Mouse (Mus musculus) CH12.LX (cell line): ENCODE measurements around the gene Cblc.

Source experiments
- CHD1 ChIP-seq: IDR thresholded peaks from 2 replicates; pipeline ENCODE4 v1.6.1; 2012; ENCODE audit warnings: low read depth, low read length, improper control_type of control experiment, inconsistent platforms
- CTCF ChIP-seq, 2 experiments: IDR thresholded peaks in 1 of 2; conservative IDR thresholded peaks in 1 of 2; 2 replicates each; pipeline ENCODE4 v1.5.1; 2011 to 2012; ENCODE audit warnings: low read depth in 2 of 2, low read length in 2 of 2, improper control_type of control experiment in 1 of 2, inconsistent platforms in 1 of 2, mild to moderate bottlenecking in 1 of 2, moderate library complexity in 1 of 2
- E2F4 ChIP-seq: IDR thresholded peaks from 2 replicates; pipeline ENCODE4 v1.6.1; 2011; ENCODE audit warnings: low read depth, low read length, improper control_type of control experiment; ENCODE audit not compliant: insufficient replicate concordance
- MEF2A ChIP-seq: IDR thresholded peaks from 2 replicates; pipeline ENCODE4 v1.6.1; 2014; ENCODE audit warnings: low read depth, mild to moderate bottlenecking, inconsistent platforms, low read length, improper control_type of control experiment, borderline replicate concordance
- RCOR1 ChIP-seq: conservative IDR thresholded peaks from 2 replicates; pipeline ENCODE4 v1.6.1; 2012; ENCODE audit warnings: low read depth, mild to moderate bottlenecking, inconsistent platforms, low read length, improper control_type of control experiment
- USF1 ChIP-seq: IDR thresholded peaks from 2 replicates; pipeline ENCODE4 v1.6.1; 2014; ENCODE audit warnings: low read depth, mild to moderate bottlenecking, inconsistent platforms, low read length, improper control_type of control experiment

- TF ChIP-seq CHD1 (no peak), E2F4 (no peak), RCOR1 (no peak), MEF2A (no peak), USF1 (no peak), CTCF (conservative IDR thresholded peaks at IDR 0.05 in 1 of 2, IDR thresholded peaks at IDR 0.05 in 1 of 2; ENCODE audit: low read depth in 2 of 2, low read length in 2 of 2) (peak; percentile 23 to 35; a peak in 2 of 4 replicates)
Observed at GRCm38 (mm10) chr7:19779903-19780302, 16.7 kb downstream of the Cblc start.
